Mouse (Mus musculus) forebrain, postnatal 0 days (tissue): ENCODE results near the gene Dcaf11. TPM values are rescaled to one million over a fixed set of nuclear protein-coding genes. Genes with fewer than 3 reads are reported as not detected.

Source experiments
- ATAC-seq: fragments of 200-750 bp; cut with Nextera tagmentation; 2 replicates; pipeline ENCODE4 v1.8.0; 2017; ENCODE audit warnings: mild to moderate bottlenecking, moderate library complexity
- DNase-seq: peaks from one replicate; pipeline ENCODE4 v3.0.0-alpha.2; 2015
- H3K27ac ChIP-seq: fragments of 300-500 bp; sonication (generic); 2 replicates; pipeline ENCODE4 v1.5.1; 2014; ENCODE audit warnings: low read depth, mild to moderate bottlenecking, antibody characterized with exemption, low read length, moderate library complexity, mixed read lengths
- H3K27me3 ChIP-seq: fragments of 300-500 bp; sonication (generic); 2 replicates; pipeline ENCODE4 v1.6.1; 2014; ENCODE audit warnings: mild to moderate bottlenecking, low read length, mixed read lengths; ENCODE audit not compliant: insufficient read depth
- H3K36me3 ChIP-seq: fragments of 300-500 bp; sonication (generic); 2 replicates; pipeline ENCODE4 v1.6.1; 2014; ENCODE audit warnings: mild to moderate bottlenecking, moderate library complexity; ENCODE audit not compliant: insufficient read depth
- H3K4me1 ChIP-seq: fragments of 300-500 bp; sonication (generic); 2 replicates; pipeline ENCODE4 v1.6.1; 2014; ENCODE audit warnings: antibody characterized with exemption; ENCODE audit not compliant: insufficient read depth
- H3K4me2 ChIP-seq: fragments of 300-500 bp; sonication (generic); 2 replicates; pipeline ENCODE4 v1.6.1; 2014; ENCODE audit warnings: low read depth, mild to moderate bottlenecking, moderate library complexity
- H3K4me3 ChIP-seq: fragments of 300-500 bp; sonication (generic); 2 replicates; pipeline ENCODE4 v1.5.1; 2014; ENCODE audit warnings: low read depth, low read length, mixed read lengths
- H3K9ac ChIP-seq: fragments of 300-500 bp; sonication (generic); 2 replicates; pipeline ENCODE4 v1.6.1; 2014; ENCODE audit warnings: mild to moderate bottlenecking
- H3K9me3 ChIP-seq: fragments of 300-500 bp; sonication (generic); 2 replicates; pipeline ENCODE4 v1.6.1; 2016; ENCODE audit warnings: low read length
- CTCF ChIP-seq: sonication (generic); IDR thresholded peaks from 2 replicates; pipeline ENCODE4 v1.5.1; 2016; ENCODE audit warnings: antibody characterized with exemption, control low read depth, low read depth
- WGBS: fragments of 180-500 bp; shearing (Covaris S2); extraction: QIAGEN DNeasy Blood & Tissue Kit; methylation state at CpG from one replicate; pipeline ENCODE4 v1.1.7; 2014; 5-methylcytosine and 5-hydroxymethylcytosine counted together
- polyA plus RNA-seq: library from polyadenylated mRNA; unstranded; fragments of >200 nt; fragmentation: Nextera tagmentation; extraction: Ambion mirVana; gene quantifications from 2 replicates; pipeline ENCODE4 v1.2.1, GENCODE M21; 2015
- total RNA-seq: library from RNA; depleted of rRNA; stranded (reverse); fragments of >200 nt; gene quantifications from 2 replicates; pipeline ENCODE4 v1.2.3, GENCODE M21; 2014; rRNA removed

Dcaf11 gene
- total and polyA plus RNA-seq, 2 experiments from 2014 or later, result 101 to 103 TPM

- Histone ChIP-seq H3K27me3 (no peaks in the 10 kb centered on the region), H3K27ac (no peak overlapping the region), H3K9ac (no peak overlapping the region), H3K4me3 (no peak overlapping the region), H3K4me2 (no peak overlapping the region), H3K4me1 (no peaks in the 10 kb centered on the region), H3K36me3 (no peaks in the 10 kb centered on the region), H3K9me3 (no peaks in the 10 kb centered on the region)
- WGBS, result 47% methylated on average over 2 of the region's 2 CpGs
- ATAC-seq (no peak), DNase-seq (no peak)
- TF ChIP-seq CTCF, result no peak
Observed at GRCm38 (mm10) chr14:55615876-55616275, 56.1 kb downstream of the Dcaf11 start.

GRCm38 (mm10) chr14:55616844-55617243 lies 57.0 kb downstream of the Dcaf11 start:
- Histone ChIP-seq H3K4me2 (no peak overlapping the region), H3K4me3 (no peak overlapping the region), H3K9me3 (no peaks in the 10 kb centered on the region), H3K27me3 (no peaks in the 10 kb centered on the region), H3K27ac (no peak overlapping the region), H3K9ac (no peak overlapping the region), H3K4me1 (no peaks in the 10 kb centered on the region), H3K36me3 (no peaks in the 10 kb centered on the region)
- TF ChIP-seq CTCF, result no peak
- 79% methylated on average over 2 of the region's 2 CpGs for WGBS
- DNase-seq (no peak), ATAC-seq (no peak)

- H3K4me3 ChIP-seq, result peak within 1 kb of the TSS; percentile 18
- no peaks in the 10 kb centered on the region for H3K36me3 ChIP-seq
- H3K27ac ChIP-seq, result no peak within 1 kb of the TSS
- H3K4me2 ChIP-seq, result peak within 1 kb of the TSS; percentile 28
- WGBS, result 35% methylated on average over 21 of the region's 21 CpGs
- TF ChIP-seq CTCF, result no peak; the same call in 1 of the 2 replicates
- H3K9ac ChIP-seq, result no peak within 1 kb of the TSS
- H3K9me3 ChIP-seq, result no peaks in the 10 kb centered on the region
- no peaks in the 10 kb centered on the region for H3K4me1 ChIP-seq
- no peaks in the 10 kb centered on the region for H3K27me3 ChIP-seq
- DNase-seq, result peak; percentile 51
- peak; percentile 84 for ATAC-seq
Observed at GRCm38 (mm10) chr14:55617822-55618221, 58.0 kb downstream of the Dcaf11 start, which contains the start of gene Rec8. Gene Rec8 (plus strand): TSS chr14:55618037.

GRCm38 (mm10) chr14:55618486-55619195 lies 58.8 kb downstream of the Dcaf11 start:
- no peak for TF ChIP-seq CTCF
- Histone ChIP-seq H3K4me3 (peak overlapping the region; percentile 18), H3K36me3 (no peaks in the 10 kb centered on the region), H3K4me1 (no peaks in the 10 kb centered on the region), H3K4me2 (peak overlapping the region; percentile 28), H3K27ac (no peak overlapping the region), H3K27me3 (no peaks in the 10 kb centered on the region), H3K9me3 (no peaks in the 10 kb centered on the region), H3K9ac (no peak overlapping the region)
- ATAC-seq, result peak; percentile 41; the same call in 1 of the 2 replicates
- WGBS, result 51% methylated on average over 22 of the region's 22 CpGs
- DNase-seq, result no peak

Other genes with a start within 250 kb of the Dcaf11 start
- gene Dhrs4, start 81.2 kb upstream of the Dcaf11 start, total RNA-seq, result 11.9 and 14.8 TPM in 2 replicates
- gene Dhrs4, start 81.2 kb upstream of the Dcaf11 start, polyA plus RNA-seq, result 20.9 and 22.2 TPM in 2 replicates
- 91.4 and 129 TPM in 2 replicates for gene Carmil3, start 69.4 kb upstream of the Dcaf11 start, total RNA-seq
- gene Carmil3, start 69.4 kb upstream of the Dcaf11 start, polyA plus RNA-seq, result 13.2 and 19.5 TPM in 2 replicates
- gene Cpne6, start 49.6 kb upstream of the Dcaf11 start, total RNA-seq, result 32.5 and 39.6 TPM in 2 replicates
- 48.7 and 49.9 TPM in 2 replicates for gene Cpne6, start 49.6 kb upstream of the Dcaf11 start, polyA plus RNA-seq
- gene Nrl, start 35.0 kb upstream of the Dcaf11 start, total RNA-seq, result 2.0 and 2.7 TPM in 2 replicates
- 0.21 TPM in 1 of 2 replicates, not detected in the other for gene Nrl, start 35.0 kb upstream of the Dcaf11 start, polyA plus RNA-seq
- gene Pck2, start 19.7 kb upstream of the Dcaf11 start, total RNA-seq, result 23.6 and 24.5 TPM in 2 replicates
- 9.8 and 12.5 TPM in 2 replicates for gene Pck2, start 19.7 kb upstream of the Dcaf11 start, polyA plus RNA-seq
- gene A730061H03Rik, start 400 bp downstream of the Dcaf11 start, total RNA-seq, result not detected in 2 replicates
- not detected in 2 replicates for gene A730061H03Rik, start 400 bp downstream of the Dcaf11 start, polyA plus RNA-seq
- 0.23 TPM in 1 of 2 replicates, not detected in the other for gene Fitm1, start 15.6 kb downstream of the Dcaf11 start, total RNA-seq
- gene Fitm1, start 15.6 kb downstream of the Dcaf11 start, polyA plus RNA-seq, result 0.20 and 0.22 TPM in 2 replicates
- 136 and 138 TPM in 2 replicates for gene Psme1, start 18.1 kb downstream of the Dcaf11 start, total RNA-seq
- gene Psme1, start 18.1 kb downstream of the Dcaf11 start, polyA plus RNA-seq, result 219 and 238 TPM in 2 replicates
- gene Emc9, start 25.3 kb downstream of the Dcaf11 start, total RNA-seq, result 25.2 and 31.5 TPM in 2 replicates
- gene Emc9, start 25.3 kb downstream of the Dcaf11 start, polyA plus RNA-seq, result 53.2 and 55.6 TPM in 2 replicates
- 76.2 and 137 TPM in 2 replicates for gene Psme2, start 31.1 kb downstream of the Dcaf11 start, total RNA-seq
- 171 and 193 TPM in 2 replicates for gene Psme2, start 31.1 kb downstream of the Dcaf11 start, polyA plus RNA-seq
- gene Rnf31, start 31.7 kb downstream of the Dcaf11 start, total RNA-seq, result 13.5 and 24.2 TPM in 2 replicates
- 17.0 and 18.9 TPM in 2 replicates for gene Rnf31, start 31.7 kb downstream of the Dcaf11 start, polyA plus RNA-seq
- 16.8 and 18.1 TPM in 2 replicates for gene Irf9, start 43.6 kb downstream of the Dcaf11 start, total RNA-seq
- gene Irf9, start 43.6 kb downstream of the Dcaf11 start, polyA plus RNA-seq, result 5.6 and 7.0 TPM in 2 replicates
- 8.5 and 9.2 TPM in 2 replicates for gene Rec8, start 58.0 kb downstream of the Dcaf11 start, total RNA-seq
- gene Rec8, start 58.0 kb downstream of the Dcaf11 start, polyA plus RNA-seq, result 5.9 and 7.2 TPM in 2 replicates
- gene Ipo4, start 76.0 kb downstream of the Dcaf11 start, total RNA-seq, result 79.8 and 92.0 TPM in 2 replicates
- gene Ipo4, start 76.0 kb downstream of the Dcaf11 start, polyA plus RNA-seq, result 82.4 and 90.9 TPM in 2 replicates
- gene Gm49378, start 77.9 kb downstream of the Dcaf11 start, total RNA-seq, result 2.1 and 6.4 TPM in 2 replicates
- 0.97 and 1.0 TPM in 2 replicates for gene Gm49378, start 77.9 kb downstream of the Dcaf11 start, polyA plus RNA-seq
- 26.5 and 33.4 TPM in 2 replicates for gene Tm9sf1, start 83.8 kb downstream of the Dcaf11 start, total RNA-seq
- gene Tm9sf1, start 83.8 kb downstream of the Dcaf11 start, polyA plus RNA-seq, result 36.0 and 48.4 TPM in 2 replicates
- gene Tssk4, start 90.2 kb downstream of the Dcaf11 start, total RNA-seq, result 0.43 and 0.46 TPM in 2 replicates
- gene Tssk4, start 90.2 kb downstream of the Dcaf11 start, polyA plus RNA-seq, result 0.22 and 0.23 TPM in 2 replicates
- gene Mdp1, start 100.5 kb downstream of the Dcaf11 start, total RNA-seq, result 50.8 and 51.5 TPM in 2 replicates
- gene Mdp1, start 100.5 kb downstream of the Dcaf11 start, polyA plus RNA-seq, result 60.0 and 63.5 TPM in 2 replicates
- 19.9 and 26.9 TPM in 2 replicates for gene Gmpr2, start 111.9 kb downstream of the Dcaf11 start, total RNA-seq
- gene Gmpr2, start 111.9 kb downstream of the Dcaf11 start, polyA plus RNA-seq, result 37.3 and 40.9 TPM in 2 replicates
- 132 and 192 TPM in 2 replicates for gene Nedd8, start 112.1 kb downstream of the Dcaf11 start, total RNA-seq
- gene Nedd8, start 112.1 kb downstream of the Dcaf11 start, polyA plus RNA-seq, result 593 and 742 TPM in 2 replicates
- 16.9 and 26.3 TPM in 2 replicates for gene Tinf2, start 121.8 kb downstream of the Dcaf11 start, total RNA-seq
- gene Tinf2, start 121.8 kb downstream of the Dcaf11 start, polyA plus RNA-seq, result 18.8 and 21.5 TPM in 2 replicates
- 0.05 and 0.15 TPM in 2 replicates for gene Tgm1, start 153.9 kb downstream of the Dcaf11 start, total RNA-seq
- 0.15 and 0.21 TPM in 2 replicates for gene Tgm1, start 153.9 kb downstream of the Dcaf11 start, polyA plus RNA-seq
- 72.8 and 73.3 TPM in 2 replicates for gene Rabggta, start 162.3 kb downstream of the Dcaf11 start, total RNA-seq
- gene Rabggta, start 162.3 kb downstream of the Dcaf11 start, polyA plus RNA-seq, result 49.4 and 56.9 TPM in 2 replicates
- gene Dhrs1, start 185.7 kb downstream of the Dcaf11 start, total RNA-seq, result 70.4 and 83.8 TPM in 2 replicates
- gene Dhrs1, start 185.7 kb downstream of the Dcaf11 start, polyA plus RNA-seq, result 83.3 and 86.0 TPM in 2 replicates
- gene Nop9, start 185.7 kb downstream of the Dcaf11 start, total RNA-seq, result 23.3 and 34.7 TPM in 2 replicates
- 21.4 and 25.6 TPM in 2 replicates for gene Nop9, start 185.7 kb downstream of the Dcaf11 start, polyA plus RNA-seq
- 0.23 and 0.43 TPM in 2 replicates for gene Cideb, start 198.5 kb downstream of the Dcaf11 start, total RNA-seq
- 0.20 and 0.54 TPM in 2 replicates for gene Cideb, start 198.5 kb downstream of the Dcaf11 start, polyA plus RNA-seq
- gene Ltb4r2, start 201.4 kb downstream of the Dcaf11 start, total RNA-seq, result 0.38 TPM in 2 replicates
- gene Ltb4r2, start 201.4 kb downstream of the Dcaf11 start, polyA plus RNA-seq, result 0.65 and 1.1 TPM in 2 replicates
- 0.38 and 0.48 TPM in 2 replicates for gene Ltb4r1, start 206.0 kb downstream of the Dcaf11 start, total RNA-seq
- gene Ltb4r1, start 206.0 kb downstream of the Dcaf11 start, polyA plus RNA-seq, result 0.90 and 0.99 TPM in 2 replicates
- gene Adcy4, start 224.1 kb downstream of the Dcaf11 start, total RNA-seq, result 1.6 and 3.6 TPM in 2 replicates
- gene Adcy4, start 224.1 kb downstream of the Dcaf11 start, polyA plus RNA-seq, result 1.6 and 1.7 TPM in 2 replicates
- 0.46 and 0.90 TPM in 2 replicates for gene Ripk3, start 228.9 kb downstream of the Dcaf11 start, total RNA-seq
- 0.86 and 2.0 TPM in 2 replicates for gene Ripk3, start 228.9 kb downstream of the Dcaf11 start, polyA plus RNA-seq